Mouse (Mus musculus) monocyte, adult 2 months (primary cell): ENCODE data around the gene Azin2.
A peak's percentile ranks its signal among the peaks of the same experiment; 100 is the strongest.

ENCODE experiments used
- DNase-seq, 2 experiments: peaks; one replicate each; pipeline ENCODE4 v3.0.0; 2022; ENCODE audit warnings: low spot score in 2 of 2, low read depth in 1 of 2

Azin2 gene

DNA sequence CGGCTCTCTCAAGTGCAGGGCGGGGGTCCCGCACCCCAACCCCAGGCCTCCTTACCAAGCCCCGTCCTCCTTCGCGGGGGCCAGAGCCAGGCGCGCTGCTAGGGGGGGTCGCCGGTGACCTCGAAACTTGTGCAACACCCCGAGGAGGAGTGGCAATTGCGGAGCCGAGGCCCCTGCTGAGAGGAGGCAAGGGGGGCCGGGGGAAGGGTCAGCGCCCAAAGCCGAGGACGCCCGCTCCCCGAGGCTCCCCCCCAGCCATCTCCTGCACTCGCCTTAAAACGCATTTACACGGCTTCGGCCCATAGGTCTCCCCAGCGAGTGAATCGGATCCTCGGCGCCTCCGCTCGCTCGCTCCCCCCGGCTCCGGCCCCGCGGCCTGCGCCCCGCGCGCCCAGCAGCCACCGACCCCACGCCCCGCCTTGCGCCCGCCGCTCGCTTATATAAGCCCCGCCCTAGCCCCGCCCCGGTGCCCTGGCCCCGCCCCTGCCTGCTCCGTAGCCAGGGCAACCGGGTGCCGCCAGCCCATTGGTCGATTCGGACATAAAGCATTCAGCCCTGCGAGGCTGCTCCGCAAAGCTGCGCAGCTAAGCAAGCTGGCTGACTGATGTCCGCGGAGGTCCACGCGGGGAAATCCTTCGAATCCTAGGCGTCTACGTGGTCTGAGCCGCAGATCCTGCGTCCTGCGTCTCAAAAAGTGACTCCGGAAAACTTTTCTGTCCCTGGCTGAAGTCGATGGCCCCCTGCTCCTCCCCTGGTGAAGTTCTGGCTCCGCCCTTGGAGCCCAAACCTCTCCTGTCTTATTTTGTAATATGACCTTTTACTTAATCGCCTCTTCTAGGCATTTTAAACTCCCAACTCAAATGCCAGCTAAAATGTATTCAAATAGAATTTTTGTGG, at the start of gene Azin2:
Gene Azin2, minus strand, starts transcription at position 414 of the 897 bp plus-strand sequence.
- peak; percentile 62 to 86 for DNase-seq

DNA sequence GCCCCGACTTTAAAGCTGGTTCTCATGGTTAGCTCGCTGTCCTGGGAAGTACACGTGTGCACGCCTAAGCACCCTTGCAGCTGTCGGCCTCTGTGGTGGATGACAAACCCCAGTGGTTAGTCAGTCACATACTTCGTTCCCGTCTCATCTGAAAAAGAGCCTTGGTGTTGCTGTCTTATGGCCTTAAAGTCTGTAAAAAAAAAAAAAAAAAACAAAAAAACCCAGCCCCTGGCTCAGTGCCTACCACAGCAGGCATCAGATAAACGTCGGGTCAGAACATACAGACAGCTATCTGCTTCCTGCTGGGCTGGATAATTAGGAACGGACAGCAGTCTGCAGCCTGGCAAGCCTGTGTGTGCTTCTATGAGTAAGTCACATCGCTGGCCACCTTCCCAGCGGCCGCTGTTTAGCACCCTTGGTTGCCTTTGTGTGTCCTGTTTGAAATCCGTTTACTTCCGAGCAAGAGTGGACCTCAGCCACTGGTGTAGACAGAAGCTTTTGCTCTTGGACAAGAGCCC, 49.4 kb upstream of the Azin2 start:
- no peak for DNase-seq

DNA sequence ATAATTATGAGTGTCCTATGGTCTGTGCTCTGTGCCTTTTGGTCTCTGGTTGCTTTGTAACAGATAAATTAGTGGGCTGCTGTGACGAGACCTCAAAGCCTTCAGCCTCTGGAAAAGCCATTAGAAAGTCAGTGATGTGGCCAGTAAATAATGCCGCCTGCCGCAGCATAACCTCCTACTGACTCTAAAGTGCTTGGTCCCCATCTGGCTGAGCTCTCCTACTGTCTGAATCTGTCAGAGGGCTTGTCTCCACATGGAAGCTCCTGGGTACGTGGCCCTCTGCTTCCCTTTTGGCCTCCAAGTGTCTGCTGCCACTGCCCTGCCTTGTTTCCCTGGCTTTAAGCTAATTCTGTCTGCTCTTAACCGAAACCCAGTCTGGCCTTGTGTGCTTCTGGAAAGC, 47.3 kb upstream of the Azin2 start:
- DNase-seq: no peak

DNA sequence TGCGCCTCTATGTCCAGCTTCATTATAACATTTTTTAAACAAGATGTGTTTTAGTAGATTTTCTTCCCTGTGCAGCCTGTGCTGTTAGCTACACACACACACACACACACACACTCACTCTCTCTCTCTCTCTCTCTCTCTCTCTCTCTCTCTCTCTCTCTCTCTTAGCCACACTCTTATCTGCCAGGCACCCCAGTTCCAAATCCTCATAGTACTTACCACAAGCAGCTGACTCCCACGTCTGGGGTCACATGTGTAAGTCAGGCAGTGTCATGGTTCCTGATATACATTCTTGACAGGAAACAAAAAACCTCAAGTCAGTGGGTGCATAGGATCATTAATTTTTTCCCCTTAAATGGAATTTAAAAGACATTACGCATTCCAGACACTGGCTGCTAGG, 46.4 kb upstream of the Azin2 start:
- DNase-seq: no peak

DNA sequence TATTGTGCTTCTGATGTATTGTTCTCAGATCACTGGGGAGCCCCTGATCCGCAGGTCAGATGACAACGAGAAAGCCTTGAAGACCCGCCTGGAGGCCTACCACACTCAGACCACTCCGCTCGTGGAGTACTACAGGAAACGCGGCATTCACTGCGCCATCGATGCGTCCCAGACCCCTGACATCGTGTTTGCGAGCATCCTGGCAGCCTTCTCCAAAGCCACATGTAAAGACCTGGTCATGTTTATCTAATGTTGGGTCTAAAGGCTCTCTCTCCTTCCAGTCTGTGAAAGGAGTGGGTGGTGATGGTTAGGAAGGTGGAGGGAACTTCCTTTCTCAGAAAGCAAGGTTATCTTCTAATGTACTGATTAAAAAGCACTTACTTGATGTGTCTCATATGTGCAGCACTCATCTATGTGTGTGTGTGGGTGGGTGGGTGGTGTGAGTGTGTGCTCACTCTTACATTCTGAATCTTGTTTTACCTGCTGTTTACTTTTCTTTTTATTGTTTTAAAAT, 45.8 kb upstream of the Azin2 start:
- no peak for DNase-seq

DNA sequence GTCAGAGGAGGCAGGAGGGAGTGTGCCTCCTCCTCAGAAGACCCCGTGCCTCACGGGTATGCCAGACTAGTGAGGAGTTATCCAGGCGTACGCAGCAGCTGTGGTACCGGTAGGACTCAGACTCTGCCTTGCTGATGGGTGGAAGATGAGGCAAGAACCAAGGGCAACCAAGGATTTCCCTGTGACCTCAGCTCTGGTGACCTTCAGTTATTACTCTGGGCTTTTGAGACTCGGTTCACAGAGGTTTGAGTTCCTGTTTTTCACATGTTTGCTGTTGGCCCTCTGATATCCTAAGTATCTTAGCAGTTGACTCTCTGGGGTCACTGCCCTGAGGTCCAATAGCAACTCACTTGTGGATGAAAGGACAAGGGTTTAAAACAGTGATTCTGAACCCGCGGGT, 41.5 kb upstream of the Azin2 start:
- no peak for DNase-seq

DNA sequence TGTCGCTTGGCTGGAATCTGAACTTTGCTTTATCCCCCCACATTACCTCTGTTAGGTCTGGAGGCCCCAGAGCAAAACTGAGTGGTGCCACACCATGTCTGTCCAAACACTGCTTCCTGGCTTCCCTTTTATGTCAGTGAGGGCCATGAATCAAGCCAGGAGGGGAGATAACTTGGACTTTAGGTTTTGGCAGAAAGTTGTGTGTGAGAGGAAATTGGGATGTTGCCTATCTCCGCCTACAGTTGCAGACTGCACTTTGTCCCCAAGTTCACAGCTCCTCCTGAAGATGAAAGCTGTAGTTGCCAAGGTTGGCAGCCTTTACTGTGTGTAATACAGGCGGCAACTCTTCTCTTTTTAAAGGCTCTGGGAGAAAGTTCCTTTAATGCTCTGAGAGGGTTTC, 38.5 kb upstream of the Azin2 start:
- DNase-seq: no peak

DNA sequence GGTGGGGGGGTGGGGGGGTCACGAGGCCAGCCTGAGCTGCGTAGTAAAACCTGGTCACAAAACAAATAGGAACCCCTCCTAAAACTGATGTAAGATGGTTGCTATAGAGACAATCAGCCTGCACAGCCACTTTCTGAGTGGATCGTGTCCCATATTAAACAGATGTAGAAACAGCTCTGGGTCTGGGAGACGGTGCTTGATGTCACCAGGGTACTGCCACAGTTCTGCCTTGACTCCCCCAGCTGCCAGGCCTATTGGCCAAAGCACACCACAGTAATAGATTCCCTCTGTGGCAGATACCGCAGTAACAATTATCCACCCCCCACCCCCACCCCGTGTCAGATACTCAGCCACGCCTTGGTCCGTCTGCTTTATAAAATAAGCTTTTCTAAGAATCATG, 36.2 kb upstream of the Azin2 start:
- DNase-seq: no peak

DNA sequence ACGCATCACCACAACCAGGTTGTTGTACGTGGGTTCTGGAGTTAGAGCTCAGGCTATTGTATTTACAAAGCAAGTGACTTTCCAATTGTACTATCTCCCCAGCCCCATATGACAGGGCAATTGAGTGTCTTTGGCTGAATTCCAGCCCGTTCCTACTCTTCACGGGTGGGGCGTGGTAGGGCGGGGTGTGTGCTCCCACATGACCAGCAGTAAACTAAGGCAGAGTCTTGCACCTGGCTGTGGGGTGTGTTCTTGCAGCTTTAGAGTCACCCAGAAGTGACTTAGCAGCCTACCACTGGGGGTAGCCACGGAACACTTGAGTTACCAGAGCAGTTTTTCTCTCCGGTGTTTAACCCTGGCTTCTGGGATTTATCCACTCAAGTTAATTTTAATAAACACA, 35.0 kb upstream of the Azin2 start:
- no peak for DNase-seq

DNA sequence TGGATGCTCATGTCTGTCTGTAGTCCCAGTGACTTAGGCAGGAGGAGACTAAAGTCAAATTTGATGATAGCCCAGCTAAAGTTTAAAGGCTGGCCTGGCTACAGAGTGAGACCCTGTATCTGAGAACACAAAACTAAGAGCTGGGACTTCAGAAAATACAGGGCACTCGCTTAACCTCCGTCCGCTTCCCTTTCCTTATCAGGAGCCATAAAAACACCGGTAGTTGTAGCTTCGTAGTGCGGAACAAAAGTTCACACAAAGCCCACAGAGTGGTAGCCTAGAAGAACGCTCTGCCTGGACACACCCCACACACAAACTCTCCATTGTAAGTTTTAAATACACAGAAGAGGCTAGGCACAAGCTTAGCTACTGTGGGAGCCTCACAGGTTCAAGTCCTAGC, 33.0 kb upstream of the Azin2 start:
- DNase-seq: no peak

DNA sequence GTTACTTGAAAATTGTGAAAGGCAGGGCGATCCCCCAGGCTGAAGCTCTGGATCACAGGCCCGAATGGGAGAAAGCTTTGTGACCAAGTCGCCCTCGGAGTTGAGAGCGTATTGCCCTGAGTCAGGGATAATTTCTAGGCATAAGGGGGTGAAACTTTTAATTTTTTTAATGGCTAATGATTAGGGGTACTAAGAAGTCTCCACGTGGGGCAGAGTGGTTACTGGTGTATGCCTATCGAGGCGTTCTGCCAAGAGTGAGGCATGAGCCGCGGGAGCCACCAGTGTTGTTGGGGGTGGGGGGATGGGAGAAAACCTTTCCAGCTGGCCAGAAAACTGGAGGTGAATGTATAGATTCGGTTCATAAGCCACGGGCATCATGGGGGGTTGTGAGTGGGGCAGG, 31.4 kb upstream of the Azin2 start:
- no peak for DNase-seq

DNA sequence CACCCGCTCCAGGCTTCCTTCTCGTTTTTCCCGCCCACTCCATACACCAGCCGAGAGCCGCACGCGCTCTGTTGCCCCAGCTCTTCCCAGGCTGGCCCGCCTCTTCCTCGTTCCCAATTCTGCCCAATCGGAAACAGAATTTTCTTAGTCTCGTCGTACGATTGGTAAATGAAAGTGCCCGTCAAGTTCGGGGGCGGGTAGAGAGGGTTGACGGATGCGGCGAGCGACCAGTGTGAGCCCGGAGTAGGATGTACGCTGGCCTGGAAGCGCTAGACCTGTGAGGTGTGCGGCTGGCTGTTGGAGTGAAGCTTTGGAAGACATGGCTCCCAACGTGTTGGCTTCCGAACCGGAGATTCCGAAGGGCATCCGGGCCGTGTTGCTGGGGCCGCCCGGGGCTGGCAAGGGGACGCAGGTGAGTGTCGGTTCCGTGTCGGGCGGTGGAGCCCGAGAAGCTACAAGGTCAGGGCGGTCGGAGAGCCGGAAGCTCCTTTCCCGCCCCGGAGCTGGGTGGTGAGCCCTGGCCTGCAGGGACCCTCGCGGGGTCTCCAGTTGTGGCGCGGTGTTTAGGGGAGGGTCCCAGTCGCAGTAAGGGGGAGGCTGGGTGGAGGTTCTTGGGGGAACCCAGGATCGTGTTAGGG, 30.9 kb upstream of the Azin2 start:
- peak; percentile 85 to 92 for DNase-seq

DNA sequence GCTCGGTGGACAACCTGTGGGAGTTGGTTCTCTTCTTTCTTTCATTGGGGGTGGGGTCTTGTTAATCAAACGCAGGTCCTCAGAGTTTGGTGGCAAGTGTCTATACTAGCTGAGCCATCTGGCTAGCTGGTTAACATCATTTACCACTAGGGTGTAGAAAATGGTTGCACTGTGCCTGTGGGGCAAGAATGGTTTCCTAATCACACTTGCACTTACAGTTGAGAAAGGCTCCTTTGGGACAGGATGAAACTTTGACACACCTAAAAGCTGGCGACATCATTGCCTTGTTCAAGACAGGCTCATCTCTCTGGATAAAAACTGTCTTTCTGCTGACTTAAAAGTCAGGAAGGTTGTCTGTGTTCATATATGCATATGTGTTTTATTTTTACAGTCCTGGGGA, 29.9 kb upstream of the Azin2 start:
- DNase-seq: no peak

DNA sequence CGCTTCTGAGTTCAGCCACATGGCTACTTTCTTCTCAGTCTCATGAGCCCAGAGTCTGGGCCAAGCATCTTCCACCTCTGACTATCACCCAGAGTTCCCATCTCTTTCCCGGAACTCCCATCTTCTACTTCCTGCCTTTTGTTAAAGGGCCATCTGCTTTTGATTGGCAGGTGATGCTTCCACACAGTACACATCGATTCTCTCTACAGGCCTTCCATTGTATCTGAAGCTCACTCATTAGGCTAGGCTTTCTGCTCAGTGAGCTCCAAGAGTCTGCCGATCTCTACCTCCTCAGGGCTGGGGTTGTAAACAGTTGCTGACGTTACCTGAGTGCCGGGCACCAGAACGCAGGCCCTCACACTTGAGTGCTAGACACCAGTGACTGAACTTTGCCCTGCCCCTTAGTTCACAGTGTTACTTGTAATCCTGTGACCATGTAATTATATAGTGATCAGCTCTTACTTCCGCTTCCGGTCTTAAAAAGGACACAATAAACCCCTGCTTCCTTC, 29.3 kb upstream of the Azin2 start, which contains the start of gene Ak2:
Gene Ak2, plus strand, starts transcription at position 459 of the 509 bp plus-strand sequence.
- no peak for DNase-seq

DNA sequence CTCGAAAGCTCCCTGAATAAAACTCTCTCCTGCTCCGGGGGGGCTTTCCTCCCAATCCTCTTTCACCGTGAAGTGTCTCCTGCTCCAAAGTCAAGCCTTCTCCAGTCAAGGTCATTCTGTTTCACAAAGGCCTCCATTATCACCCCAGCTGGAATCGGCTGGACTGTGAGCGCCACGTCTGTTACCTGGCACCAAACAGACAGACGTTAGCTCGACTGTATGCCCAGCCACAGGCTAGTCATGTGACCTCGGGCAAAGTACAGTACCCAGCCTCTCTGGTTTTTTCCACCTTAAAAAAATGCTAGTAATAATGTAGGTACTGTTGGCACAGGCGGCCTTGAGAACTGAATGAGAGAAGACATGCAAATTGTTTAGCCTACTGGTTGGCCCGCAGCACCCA, 27.4 kb upstream of the Azin2 start:
- no peak for DNase-seq

DNA sequence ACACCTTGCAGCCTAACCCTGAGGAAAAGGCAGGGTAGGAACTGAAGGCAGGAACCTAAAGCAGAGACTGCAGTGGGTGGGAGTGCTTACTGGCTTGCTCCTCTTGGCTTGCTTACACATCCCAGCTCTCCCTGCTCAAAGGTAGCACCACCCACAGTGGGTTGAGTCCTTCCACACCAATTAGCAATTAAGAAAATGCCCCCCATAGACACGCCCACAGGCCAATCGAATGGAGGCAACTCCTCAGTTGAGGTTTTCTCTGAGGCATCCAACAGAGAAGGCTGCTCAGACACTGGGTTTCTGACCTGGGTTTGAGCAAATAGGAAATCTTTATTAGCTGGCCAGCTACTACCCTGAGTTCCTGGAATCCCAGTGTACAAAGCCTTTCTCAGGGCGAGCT, 26.7 kb upstream of the Azin2 start:
- DNase-seq: no peak

DNA sequence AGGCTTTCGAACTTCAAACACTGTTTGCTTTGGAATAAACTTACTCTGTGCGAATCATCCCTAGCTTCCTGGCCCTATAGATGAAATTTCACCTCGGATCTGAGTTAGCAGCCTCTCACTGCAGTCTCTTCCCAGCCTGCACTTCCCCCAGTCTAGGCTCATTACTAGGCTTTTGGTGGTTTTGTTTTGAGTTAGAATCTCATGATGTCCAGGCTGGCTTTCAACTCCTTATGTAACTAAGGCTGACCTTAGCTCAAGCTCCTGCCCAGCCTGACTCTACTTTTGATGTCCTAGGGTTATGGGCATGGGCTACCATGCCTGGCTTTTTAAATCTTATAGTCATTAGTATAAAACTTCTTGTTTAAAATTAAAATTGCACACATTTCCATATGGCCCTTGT, 22.4 kb upstream of the Azin2 start:
- no peak for DNase-seq

DNA sequence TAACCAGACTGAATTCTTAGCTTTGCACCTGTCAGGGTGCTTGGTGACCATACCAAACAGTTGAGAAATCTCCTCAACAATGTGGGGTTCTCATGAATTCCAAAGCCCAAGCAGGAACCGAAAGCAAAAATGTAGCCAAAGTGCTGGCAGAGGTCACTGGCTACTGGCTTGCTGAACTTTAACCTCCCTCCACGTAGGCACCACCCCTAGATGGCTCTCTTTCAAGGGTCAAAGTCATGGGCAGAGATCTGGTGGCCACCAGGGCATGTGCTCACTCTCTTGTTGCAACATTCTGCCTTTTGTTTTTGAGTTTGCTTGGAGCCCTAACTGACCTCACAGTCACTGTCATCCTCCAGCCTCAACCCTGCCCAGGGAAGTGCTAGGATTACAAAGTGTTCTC, 21.4 kb upstream of the Azin2 start:
- DNase-seq: peak; percentile 72 to 74

DNA sequence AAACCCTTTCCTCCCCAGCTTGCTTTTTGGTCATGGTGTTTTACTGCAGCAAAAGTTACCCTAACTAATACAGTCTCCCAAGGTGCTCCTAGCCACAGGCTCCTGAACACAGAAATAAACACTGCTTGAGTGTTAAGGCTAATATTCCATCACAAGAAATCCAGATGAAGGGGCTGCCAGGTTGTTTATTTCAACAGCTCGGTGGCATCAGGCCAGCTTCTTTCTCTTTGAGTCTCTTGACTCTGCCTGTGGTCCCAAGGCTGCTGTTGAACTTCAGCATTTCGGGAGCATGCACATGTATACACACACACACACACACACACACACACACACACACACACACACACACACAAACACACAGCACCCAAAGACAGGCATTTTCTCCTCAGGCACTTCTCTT, 20.9 kb upstream of the Azin2 start:
- no peak for DNase-seq

DNA sequence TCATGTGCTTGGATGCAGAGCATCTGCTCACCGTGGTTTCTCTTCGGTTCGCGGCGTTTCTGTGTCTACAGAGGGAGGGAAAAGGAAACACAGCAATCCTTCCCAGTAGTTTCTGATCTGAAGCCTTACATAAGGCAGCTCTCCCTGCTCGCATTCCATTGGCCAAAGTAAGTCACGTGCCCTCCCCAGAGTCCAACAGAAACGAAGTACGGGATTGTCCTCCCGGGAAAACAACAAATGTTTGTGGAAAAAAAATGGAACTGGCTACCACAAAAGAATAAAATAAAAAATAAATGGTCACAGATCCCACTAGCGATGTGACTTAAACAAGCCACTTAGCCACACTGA, 19.6 kb upstream of the Azin2 start:
- DNase-seq: no peak

DNA sequence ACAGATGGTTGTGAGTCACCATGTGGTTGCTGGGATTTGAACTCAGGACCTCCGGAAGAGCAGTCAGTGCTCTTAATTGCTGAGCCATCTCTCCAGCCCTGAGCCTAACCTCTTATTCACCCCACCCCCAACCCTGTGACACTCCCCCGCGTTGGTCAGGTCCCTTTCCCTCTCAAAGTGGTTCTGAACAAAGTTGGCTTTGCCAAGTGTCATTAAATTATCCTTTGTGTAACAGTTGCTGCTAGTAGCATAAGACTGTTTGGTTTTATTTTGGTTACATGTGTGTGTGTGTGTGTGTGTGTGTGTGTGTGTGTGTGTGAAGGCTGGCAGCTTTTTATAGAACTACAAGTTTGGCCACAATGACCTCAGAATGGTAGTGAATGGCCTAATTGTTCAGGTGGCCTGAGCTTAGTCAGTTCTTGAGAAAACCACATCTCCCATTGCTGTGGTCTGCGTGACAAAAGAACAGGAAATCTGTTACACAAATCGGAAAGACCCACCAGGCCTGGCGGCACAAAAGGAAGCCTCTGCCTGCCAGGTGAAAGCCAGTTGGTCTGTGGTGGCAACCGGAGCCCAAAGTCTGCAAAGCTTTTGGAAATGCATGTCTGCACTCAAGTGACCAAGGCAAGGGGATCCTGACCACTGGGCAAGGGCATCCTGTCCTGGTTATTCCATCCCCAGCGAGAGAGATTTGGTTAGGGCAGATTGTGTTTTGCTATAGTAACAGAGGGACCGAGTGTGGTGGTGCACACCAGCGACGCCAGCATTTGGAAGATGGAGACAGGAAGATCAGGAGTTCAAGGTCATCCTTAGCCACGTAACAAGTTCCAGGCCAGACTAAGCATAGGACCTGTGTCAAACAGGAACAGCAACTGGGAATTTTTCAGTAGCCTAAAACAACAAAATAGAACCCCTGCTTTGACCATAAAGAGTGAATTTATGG, 18.9 kb upstream of the Azin2 start:
- DNase-seq: peak in 1 of 2 experiments; percentile 43
